Mouse (Mus musculus): Measurements from ENCODE around the gene Ihh.
A peak's percentile ranks its signal among the peaks of the same experiment; 100 is the strongest.

The Ihh gene

DNA sequence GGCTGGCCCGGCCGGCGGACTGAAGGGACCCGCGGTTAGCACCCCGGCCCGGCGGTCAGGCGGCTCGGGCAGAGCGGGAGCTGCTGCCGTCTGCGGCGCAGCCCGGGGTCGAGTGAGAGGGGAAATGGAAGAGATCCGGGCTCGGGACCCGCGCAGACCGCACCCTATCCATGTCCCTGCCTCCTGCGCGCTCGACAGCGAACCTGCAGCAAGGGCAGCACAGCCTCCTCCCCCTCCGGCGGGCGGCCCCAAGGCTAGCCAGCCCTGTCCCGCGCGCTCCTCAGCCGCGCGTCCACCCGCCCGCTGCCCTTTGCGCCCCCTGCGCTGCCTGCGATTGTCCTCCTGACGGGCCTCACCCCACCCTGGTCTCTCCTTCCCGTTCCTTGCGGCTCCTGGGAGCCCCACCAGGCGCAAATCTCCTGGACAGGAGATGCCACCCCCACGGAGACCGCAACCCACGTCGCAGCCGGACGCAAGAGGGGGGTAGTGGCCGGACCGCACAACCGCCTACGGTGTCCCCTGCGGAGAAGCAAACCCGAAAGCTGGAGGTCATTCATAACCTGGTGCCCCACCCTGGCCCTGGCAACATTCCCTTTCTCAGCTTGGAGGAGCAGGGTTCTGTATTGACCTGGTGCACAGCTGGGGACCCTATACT lies at the start of gene Ihh:
Gene Ihh (minus strand): TSS at position 117 of the 655 bp plus-strand sequence.
- DNase-seq (ENCODE audit: low read depth, low spot score): peak; percentile 35

DNA sequence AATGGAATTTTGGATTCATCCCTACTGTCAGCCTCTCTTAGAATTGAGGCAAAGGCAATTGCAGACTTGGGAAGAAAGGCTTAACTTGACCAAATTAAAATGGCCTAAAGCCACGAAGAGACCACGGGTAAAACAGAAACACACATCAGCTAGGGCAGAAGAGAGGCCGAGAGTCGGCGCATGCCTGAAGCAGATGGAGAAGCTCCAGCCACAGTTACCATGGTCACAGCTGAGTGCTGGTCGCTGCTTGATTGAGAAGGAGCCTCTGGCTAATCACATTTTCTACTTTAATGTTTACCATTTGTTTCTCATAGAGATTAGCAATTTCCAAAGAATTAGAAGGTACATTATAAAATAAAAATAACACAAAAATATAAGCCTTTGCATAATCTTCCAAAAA lies 49.7 kb upstream of the Ihh start:
- no peak for DNase-seq (ENCODE audit: low read depth, low spot score)

DNA sequence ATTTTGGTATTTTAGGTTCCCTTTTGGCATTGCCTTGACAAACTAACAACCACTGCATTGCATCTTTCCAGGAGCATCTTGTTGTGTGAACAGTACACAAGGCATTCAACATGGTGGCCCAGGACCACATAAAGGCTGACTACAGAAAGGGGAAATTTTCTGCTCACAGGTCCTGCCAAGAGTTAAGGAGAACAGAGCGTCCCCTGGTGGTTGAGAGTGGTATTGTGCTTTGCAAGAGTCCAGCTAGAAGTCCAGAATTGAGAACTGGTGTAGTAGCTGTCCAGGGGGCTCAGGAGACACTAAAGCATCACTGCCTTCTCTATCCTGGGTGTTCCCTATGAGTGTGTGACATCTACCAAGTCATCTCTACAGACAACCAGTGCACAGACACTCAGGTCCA lies 49.0 kb upstream of the Ihh start:
- peak; percentile 73 for DNase-seq (ENCODE audit: low read depth, low spot score)

DNA sequence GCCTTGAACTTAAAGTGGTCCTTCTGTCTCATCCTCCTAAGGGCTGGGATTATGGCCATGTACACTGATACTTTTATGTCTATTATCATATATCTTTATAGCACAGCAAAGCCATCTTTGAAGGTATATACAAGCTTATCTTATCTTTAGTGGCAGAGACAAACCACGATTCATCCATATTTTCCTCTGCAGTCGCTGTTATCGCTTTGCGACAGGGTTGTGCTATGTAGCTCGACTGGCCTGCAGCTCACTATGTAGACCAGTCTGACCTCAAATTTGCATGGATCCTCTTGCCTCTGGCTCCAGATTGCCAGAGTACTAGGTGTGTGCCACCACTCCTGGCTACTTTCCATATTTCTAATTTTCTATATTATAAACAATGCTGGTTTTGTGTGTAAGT lies 47.7 kb upstream of the Ihh start:
- no peak for DNase-seq (ENCODE audit: low read depth, low spot score)

DNA sequence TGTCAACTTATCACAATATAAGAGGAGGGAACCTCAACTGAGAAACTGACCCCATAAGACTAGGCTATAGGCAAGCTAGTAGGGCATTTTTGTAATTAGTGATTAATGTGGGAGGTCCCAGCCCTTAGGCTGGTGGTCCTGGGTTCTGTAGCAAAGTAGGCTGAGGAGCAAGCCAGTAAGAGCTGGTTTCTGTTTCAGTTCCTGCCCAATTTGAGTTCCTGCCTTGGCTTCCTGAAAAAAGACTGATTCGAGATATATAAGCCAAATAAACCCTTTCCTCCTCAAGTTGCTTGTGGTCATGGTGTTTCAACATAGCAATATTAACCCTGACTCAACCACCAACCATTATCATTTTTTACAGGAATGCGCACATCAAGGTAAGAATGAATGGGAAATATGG lies 45.8 kb upstream of the Ihh start:
- DNase-seq (ENCODE audit: low read depth, low spot score): no peak

DNA sequence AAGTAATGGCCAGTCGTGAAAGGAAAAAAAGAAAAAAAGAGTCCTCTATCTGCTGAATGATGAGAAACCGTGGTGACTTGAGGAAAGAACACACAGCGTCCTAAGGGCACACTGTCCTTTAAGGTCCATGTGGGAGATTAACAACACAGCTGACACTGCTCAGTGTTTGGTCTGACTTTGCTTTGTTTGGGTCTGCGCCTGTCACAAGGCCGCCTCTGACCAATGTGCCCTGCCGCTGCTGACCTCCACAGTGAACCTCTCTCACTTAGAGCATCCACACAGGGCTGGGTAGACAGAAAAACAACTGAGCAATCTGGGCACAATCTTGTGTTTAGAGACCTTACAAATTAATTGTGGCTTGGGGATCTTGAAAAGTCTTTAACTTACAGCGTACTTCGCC lies 25.5 kb upstream of the Ihh start:
- DNase-seq (ENCODE audit: low read depth, low spot score): no peak

DNA sequence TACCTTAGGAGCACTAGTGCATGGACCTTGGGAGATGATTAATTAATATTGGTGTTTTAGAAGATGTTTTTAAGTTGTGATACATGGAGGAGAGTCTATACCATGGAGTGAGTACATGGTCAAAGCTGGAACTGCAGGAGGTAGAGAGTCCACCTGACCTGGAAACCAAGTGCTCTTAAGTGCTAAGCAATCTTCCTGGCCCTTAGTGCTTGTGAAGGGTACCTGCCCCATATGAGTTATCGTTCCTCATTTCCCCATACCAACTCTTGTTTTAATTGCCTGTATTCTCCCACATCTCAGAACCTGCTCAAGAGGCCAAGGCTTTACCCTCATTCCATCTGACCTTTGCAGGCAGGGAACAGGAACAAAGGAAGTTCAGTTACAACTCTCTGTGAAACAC lies 24.5 kb upstream of the Ihh start:
- DNase-seq (ENCODE audit: low read depth, low spot score): no peak

DNA sequence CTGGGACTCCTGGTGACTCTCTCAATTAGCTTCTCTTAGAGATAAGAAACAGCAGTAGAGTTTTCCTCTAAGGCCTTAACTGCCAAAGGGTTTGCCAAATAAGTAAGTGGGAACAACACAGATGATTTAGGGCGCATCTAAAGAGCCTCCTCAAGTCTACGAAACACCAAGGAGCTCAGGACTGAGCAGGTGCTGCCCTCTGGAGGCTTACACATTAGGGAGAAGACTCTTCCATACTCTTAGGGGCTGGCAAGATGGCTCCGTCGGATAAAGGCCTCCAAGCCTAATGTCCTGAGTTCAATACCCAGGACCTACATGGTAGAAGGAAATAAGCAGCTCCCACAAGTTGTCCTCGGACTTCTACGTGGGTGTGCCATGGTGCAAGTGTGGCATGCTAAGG lies 22.1 kb upstream of the Ihh start:
- peak; percentile 21 for DNase-seq (ENCODE audit: low read depth, low spot score)

DNA sequence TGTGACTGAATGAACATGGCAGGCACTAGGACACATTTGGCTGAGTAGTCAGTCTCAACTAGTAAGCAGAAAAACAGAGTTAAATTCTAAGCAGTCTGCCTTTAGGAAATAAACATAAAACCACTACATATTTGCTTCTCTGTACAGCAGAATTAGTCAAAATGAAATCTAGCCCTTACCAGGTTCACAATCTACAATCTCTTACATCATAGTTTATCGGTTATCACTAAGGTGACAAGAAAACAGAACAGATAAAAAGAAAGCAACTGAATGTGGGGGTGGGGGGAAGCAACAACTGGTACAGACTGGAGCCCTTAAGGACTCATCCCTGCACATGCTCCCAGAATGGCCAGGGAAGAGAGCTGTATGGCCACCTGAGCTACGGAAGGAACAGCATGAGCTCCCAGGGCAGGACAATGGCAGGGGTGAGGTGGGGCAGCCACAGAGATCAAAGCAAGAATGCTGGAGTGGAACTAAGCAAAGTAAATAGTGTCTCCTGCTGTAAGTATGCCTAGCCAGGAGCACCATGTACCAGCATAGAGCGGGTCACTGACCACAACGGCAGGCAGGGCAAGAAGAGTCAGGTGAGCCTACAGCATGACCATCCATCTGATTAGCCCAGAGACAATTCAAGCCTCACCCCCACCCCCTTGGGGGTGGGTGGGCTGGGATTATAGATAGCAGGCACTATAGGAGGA lies 20.0 kb upstream of the Ihh start:
- DNase-seq (ENCODE audit: low read depth, low spot score): peak; percentile 54

DNA sequence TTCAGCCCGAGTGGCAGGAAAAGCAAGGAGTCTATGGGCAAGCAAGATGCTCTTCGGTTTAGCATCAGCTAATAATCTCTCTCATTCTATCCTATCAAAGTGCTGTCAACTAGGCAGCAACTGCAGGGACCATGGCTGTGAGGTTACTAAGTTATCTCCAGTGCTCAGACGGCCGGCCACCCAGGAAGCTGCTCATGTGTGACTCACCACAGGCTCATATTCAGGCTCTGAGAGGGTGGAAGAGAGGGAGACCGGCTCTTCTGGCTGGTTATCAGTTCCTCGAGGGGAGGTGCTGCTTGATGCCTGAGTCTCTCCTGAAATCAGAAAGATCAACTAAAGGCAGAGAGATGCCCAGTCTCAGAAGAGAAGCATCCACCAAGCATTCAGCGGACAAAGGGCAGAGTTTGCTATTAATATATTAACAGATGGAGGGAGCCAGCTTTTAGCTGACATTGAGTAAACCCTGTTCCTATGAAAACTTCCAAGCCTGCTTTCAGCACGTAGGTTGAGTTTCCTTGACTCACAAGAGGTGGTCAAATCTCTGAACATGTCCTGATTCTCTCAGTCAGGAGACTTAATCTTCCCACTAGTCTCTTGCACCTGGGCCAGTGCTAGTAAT lies 16.6 kb upstream of the Ihh start:
- DNase-seq (ENCODE audit: low read depth, low spot score): no peak

DNA sequence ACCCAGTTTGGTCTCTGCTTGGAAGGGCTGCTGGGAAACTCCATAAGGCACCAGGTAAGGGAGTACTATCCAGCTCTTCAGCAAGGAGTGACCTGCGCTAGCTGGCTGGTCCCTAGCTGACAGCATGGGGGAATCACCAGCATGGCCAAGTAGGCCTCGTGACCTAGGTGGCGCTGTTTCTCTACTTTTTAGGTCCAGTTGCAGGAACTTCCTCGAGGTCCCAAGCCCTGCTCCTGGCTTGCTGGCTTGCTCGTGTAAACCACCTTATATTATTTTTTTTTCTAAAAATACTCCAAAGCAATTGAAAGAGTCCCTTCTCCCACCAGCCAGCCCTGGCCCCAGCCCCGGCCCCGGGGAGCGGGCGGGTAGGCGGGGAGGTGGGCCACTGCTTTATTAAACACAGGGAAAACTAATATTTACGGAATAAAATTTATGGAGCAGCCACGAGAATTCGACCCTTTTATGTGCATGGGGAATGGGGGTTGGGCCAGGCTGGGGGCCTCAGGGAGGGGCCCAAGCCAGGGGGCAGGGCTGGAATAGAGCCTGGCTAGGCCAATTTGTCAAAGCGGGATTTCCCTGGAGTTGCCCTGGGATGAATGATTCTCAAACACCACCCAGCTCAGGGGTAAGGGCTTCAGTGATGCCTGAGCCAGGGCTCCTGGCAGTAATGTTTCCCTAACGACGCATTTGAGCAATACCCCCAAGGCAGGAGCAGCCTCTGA lies 13.2 kb upstream of the Ihh start:
- peak; percentile 76 for DNase-seq (ENCODE audit: low read depth, low spot score)

DNA sequence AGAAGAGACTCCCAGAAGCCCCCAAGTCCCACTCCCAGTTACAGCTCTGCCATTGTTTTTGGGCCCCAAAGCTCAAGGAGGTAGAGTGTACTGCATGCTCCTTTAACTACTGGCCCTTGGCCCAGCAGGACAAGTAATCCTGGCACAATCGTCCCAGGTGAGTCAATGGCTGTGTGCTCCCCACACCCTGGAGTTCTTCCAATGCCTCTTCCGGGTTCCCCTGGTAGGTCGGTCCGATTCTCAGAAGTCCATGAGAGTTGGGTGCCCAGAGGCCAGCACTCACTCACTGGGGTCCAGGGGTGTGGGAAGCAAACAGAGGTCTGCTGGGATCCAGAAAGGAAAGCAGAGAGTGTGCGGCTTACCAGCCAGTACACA lies 11.4 kb upstream of the Ihh start:
- no peak for DNase-seq (ENCODE audit: low read depth, low spot score)

DNA sequence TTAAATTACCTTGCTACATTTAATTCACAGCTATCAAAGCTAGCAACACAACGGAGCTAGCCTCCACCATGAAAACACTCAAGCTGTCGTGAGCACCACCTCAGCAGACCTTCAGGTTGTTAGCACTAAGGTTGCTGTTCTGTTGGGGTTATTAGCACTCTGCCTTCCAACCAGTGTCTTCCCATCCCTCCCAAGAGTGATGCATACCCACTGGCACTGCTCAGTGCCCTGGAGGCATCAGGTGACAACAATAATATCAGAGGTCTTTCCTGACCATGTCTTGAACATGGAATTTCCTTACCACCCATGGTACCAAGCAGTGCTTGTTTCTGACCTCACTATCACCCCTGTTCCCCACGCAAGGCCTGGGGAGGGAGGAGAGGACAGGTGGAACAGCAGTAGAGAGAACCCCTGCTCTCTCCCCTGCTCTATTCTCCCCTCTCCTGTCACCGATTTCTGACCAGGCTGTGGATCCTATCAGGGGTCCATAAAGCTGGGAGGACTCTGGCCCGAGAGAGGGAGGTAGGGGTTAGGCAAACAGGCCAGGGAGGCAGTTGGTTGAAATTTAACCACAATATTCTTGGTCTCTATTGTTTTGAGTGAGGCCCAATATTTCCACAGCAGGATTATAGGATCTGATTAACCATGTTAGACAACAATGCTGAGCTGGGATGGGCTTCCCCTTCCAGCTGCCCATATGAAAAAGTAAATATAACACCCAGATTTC lies 10.8 kb upstream of the Ihh start:
- DNase-seq (ENCODE audit: low read depth, low spot score): no peak

DNA sequence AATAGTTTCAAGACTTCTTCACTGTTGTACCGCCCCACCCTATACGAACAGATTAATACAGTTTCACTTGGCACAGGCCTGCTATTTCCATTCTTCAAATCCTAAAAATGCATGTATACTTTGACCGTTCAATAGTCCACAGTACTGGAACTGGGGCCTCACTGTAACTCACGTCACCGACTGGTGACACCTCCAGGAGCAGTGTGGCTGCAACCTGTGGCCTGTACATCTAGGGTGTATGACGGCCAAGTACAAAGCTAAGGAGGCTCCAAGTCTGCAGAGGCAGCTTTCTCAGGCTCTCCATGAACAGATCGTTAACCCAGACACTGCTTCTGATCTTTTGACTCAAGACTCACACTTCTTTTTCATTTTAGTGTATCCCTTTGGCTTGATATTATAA lies 10.2 kb upstream of the Ihh start:
- no peak for DNase-seq (ENCODE audit: low read depth, low spot score)

DNA sequence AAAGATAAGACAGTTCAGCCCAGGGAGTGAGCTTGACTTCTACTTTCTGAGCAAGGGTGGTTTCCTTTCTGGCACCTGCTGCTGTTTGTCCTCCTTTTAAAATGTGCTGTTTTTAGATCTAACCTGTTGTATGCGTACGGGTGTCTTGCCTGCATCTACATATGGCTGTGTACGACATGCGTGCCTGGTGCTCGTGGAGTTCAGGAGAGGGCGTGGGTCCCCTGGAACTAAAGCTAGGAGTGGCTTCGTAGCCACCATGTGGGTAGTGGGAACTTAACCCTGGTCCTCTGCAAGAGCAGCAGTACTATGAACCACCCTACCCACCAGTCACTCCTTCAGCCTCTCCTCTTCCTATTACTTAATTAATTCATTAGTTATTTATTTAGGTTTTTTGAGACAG lies 8.6 kb upstream of the Ihh start:
- DNase-seq (ENCODE audit: low read depth, low spot score): no peak

DNA sequence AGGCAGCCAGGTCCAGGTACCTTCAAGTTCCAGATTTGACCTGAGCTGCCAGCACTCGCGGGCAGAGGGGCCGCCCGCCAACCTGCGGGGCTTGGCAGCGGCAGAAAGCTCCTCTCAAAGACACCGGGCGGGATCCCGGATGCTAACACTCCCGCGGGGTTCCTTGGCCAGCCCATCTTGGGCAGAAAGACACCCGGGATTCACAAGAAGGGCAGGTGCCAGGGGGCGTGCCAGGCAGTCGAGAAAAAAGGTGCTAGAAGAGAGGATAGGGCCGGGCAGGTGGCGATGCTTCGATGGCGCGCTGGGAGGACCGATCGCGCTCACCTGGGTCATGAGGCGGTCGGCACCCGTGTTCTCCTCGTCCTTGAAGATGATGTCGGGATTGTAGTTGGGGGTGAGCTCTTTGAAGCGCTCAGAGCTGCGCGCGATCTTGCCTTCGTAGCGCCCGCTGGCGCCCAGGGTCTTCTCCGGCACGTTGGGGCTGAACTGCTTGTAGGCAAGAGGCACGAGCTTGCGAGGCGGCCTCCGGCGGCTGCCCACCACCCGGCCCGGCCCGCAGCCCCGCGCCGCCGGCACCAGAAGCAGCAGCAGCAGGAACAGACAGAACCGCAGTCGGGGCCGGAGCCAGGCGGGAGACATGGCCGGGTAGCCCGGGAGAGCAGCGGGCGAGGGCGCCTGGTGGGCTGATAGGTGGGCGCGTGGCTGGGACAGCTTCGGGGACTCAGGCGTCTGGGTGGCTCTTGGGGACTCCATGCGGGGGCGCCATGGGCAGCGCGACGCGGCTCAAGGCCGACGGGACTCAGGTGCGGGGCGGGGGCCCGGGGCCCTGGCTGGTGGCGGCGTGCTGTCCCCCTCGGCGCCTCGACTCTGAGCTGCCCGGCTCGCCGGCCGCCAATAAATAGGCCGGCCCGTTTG lies 639 bp downstream of the Ihh start:
- peak; percentile 36 for DNase-seq (ENCODE audit: low read depth, low spot score)

DNA sequence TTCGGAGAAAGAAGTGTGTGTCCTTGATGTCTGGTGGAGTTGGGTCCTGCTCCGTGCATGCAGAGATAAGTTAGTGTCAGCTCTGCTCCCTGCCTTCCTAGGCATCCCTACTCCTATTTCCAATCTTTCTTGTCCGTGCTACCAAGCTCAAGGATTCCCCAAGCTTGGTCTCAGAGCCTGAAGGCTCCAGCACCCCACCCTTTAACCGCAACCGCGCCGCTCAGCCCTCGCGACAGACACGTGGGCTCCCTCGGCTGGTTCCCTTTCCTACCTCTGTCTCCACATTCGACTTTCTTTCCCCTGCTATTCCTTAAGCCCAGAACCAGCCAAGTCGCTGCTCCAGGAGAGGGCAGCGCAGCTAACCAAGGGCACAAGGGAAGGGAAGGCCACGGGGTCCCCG lies 1.4 kb downstream of the Ihh start:
- DNase-seq (ENCODE audit: low read depth, low spot score): peak; percentile 34

DNA sequence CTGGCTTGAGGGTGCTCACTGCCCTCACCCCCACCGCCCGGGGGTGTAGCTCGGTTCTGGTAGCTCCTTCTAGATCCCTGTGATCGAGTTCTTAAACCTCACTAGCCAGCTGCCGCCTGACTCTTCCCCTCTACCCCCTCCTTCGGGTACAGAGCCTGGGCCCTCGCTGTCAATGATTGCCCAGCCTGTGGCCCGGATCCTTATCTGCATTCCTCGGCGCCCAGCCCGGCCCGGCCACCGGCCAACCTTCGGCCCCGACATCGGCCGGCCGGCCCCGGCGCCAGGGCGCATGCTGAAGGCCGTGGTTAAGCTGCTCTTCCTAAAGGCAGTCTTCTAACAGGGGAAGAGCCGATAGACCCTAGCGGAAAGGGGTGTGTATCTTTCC lies 1.8 kb downstream of the Ihh start:
- DNase-seq (ENCODE audit: low read depth, low spot score): no peak

DNA sequence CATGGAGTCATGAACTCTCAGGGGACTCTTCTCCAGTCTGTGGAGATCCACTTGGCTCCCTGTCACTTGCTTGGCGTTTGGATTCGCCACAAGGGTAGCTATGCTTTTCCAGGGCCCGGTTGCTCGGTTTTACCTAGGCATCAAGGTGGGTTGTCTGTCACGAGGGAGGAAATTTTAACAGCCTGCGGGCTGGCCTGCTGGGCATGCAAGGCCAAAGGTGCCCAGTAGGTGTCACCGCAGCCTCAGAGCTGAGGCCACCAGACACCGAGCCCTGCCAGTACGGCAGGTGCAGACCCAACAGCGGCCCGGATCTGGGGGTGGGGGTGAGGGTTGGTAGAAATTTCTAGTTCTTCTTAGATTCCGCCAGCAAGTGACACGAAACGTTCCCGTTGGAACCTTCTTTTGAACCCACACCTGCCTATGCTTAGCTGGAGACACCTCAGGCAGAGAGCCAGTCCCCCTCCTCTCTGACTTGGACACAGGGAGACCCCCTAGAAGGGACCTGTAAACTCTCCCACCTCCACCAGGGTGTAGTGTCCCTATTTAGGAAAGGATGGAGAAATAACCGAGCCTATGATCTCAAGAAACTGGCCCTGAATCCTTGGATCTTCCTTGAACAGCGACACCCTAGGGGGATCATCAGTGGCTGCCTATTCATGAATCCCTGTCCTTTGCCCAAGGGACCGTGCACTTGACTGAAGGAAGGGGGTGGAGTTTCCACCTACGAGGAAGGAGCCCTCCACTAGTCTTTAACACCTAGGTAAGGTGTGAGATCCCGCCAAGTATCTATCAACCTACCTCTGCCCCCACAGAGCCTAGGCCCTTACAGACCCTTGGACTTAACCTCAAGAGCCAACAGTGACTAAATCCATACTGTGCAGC lies 2.4 kb downstream of the Ihh start:
- DNase-seq (ENCODE audit: low read depth, low spot score): peak; percentile 75
